Mouse (Mus musculus) thymus, postnatal 36 days (tissue): ENCODE results near the gene Plac9a.
"Not testable (repeated sequence)": the region's sequence is repeated elsewhere in the genome, so short reads cannot be mapped to it uniquely, and the experiment has no call there.

Source experiments
- DNase-seq, 2 experiments: peaks; one replicate each; pipeline ENCODE4 v3.0.0; 2022; ENCODE audit warnings: mixed read lengths in 2 of 2

The Plac9a gene

GRCm38 (mm10) chr14:25863721-25864120 is 39.2 kb downstream of the Plac9a start:
- no peak for DNase-seq

- no peak for DNase-seq
Observed at GRCm38 (mm10) chr14:25861771-25862530, 40.9 kb downstream of the Plac9a start.

GRCm38 (mm10) chr14:25857940-25858339 is 45.0 kb downstream of the Plac9a start:
- peak; percentile 27 to 30 for DNase-seq

- DNase-seq, result peak in 1 of 2 experiments; percentile 29
Observed at GRCm38 (mm10) chr14:25857168-25857621, 45.7 kb downstream of the Plac9a start.

- no peak for DNase-seq
Observed at GRCm38 (mm10) chr14:25855241-25855885, 47.5 kb downstream of the Plac9a start.

- no peak for DNase-seq
Observed at GRCm38 (mm10) chr14:25853717-25854452, 49.0 kb downstream of the Plac9a start.

- no peak for DNase-seq
Observed at GRCm38 (mm10) chr14:25853295-25853694, 49.6 kb downstream of the Plac9a start.

GRCm38 (mm10) chr14:25852121-25852561 is 50.8 kb downstream of the Plac9a start:
- no peak for DNase-seq

- no peak for DNase-seq
Observed at GRCm38 (mm10) chr14:25851189-25851588, 51.7 kb downstream of the Plac9a start.

- DNase-seq, result no peak
Observed at GRCm38 (mm10) chr14:25850433-25850832, 52.5 kb downstream of the Plac9a start.

GRCm38 (mm10) chr14:25848708-25849107 is 54.2 kb downstream of the Plac9a start:
- not testable (repeated sequence) for DNase-seq

GRCm38 (mm10) chr14:25848237-25848636 is 54.7 kb downstream of the Plac9a start:
- no peak for DNase-seq

GRCm38 (mm10) chr14:25847660-25848059 is 55.2 kb downstream of the Plac9a start:
- DNase-seq, result no peak

GRCm38 (mm10) chr14:25846516-25846915 is 56.4 kb downstream of the Plac9a start:
- no peak for DNase-seq

GRCm38 (mm10) chr14:25845832-25846383 is 57.0 kb downstream of the Plac9a start:
- DNase-seq, result no peak

GRCm38 (mm10) chr14:25844372-25844771 is 58.5 kb downstream of the Plac9a start:
- DNase-seq, result no peak

- DNase-seq, result no peak
Observed at GRCm38 (mm10) chr14:25842688-25843003, 60.3 kb downstream of the Plac9a start.

- DNase-seq, result peak; percentile 94 to 96
Observed at GRCm38 (mm10) chr14:25841991-25842687, 60.8 kb downstream of the Plac9a start, which contains the start of gene Anxa11. Gene Anxa11, plus strand, starts transcription at chr14:25842156.

GRCm38 (mm10) chr14:25841579-25841978 is 61.3 kb downstream of the Plac9a start:
- DNase-seq, result no peak

GRCm38 (mm10) chr14:25840961-25841360 is 61.9 kb downstream of the Plac9a start:
- DNase-seq, result no peak

- DNase-seq, result no peak
Observed at GRCm38 (mm10) chr14:25839791-25840190, 63.1 kb downstream of the Plac9a start.

- no peak for DNase-seq
Observed at GRCm38 (mm10) chr14:25838411-25838810, 64.5 kb downstream of the Plac9a start.
